ENCODE assay signal across 8 mouse cellular contexts in genomic region chr1:106717071-106717601, GRCm38 (mm10). TPM values are rescaled to one million over a fixed set of nuclear protein-coding genes. Genes with fewer than 3 reads are reported as not detected.
DNase-seq lines count a peak whose midpoint lies in the region; ATAC-seq and TF ChIP-seq lines count a peak whose summit lies in the region.

No protein-coding gene starts in this region.

- no peak overlapping the region for H3K9ac ChIP-seq in heart, adult 2 months (ENCODE audit: low read depth, low read length)

- TF ChIP-seq CTCF in heart, adult 2 months (IDR thresholded peaks at IDR 0.05), result peak; percentile 90
- peak; percentile 83; the same call in 1 of the 2 replicates for TF ChIP-seq CTCF in spleen, adult 2 months (IDR thresholded peaks at IDR 0.05; ENCODE audit: extremely low read depth, insufficient read depth, insufficient read length, insufficient replicate concordance)

- 29% methylated on average over 7 of the region's 7 CpGs for WGBS in heart, adult 2 months
- 30% methylated on average over 7 of the region's 7 CpGs for WGBS in spleen, adult 2 months

- no peaks in the 10 kb centered on the region for H3K27me3 ChIP-seq in heart, adult 2 months (ENCODE audit: control insufficient read depth, insufficient read depth, low read length)
- no peaks in the 10 kb centered on the region for H3K27me3 ChIP-seq in spleen, adult 2 months (ENCODE audit: control insufficient read depth, insufficient read depth, low read length)

- no peaks in the 10 kb centered on the region for H3K36me3 ChIP-seq in heart, adult 2 months (ENCODE audit: control insufficient read depth, insufficient read depth, low read length)
- no peaks in the 10 kb centered on the region for H3K36me3 ChIP-seq in spleen, adult 2 months (ENCODE audit: control insufficient read depth, insufficient read depth, low read length)

- no peak for ATAC-seq in megakaryocyte-erythroid progenitor cell, adult 5-6 weeks (replicated peaks; ENCODE audit: low FRiP score, low TSS enrichment, poor library complexity, severe bottlenecking)

- H3K4me1 ChIP-seq in heart, adult 2 months (ENCODE audit: control insufficient read depth, insufficient read depth, low read length), result peaks cover 2% of the 10 kb centered on the region; the same call in 1 of the 2 replicates
- peaks cover 3% of the 10 kb centered on the region; the same call in 1 of the 2 replicates for H3K4me1 ChIP-seq in spleen, adult 2 months (ENCODE audit: control insufficient read depth, insufficient read depth, insufficient read length)

- peak; percentile 75 to 79 for DNase-seq in B cell, adult 2 months
- DNase-seq in MN1 (ENCODE audit: low spot score), result peak; percentile 73
- DNase-seq in cerebellum, postnatal 4 days (ENCODE audit: low spot score in 2 of 2), result peak; percentile 66 to 81
- DNase-seq in heart, adult 2 months, result peak; percentile 71 to 82
- DNase-seq in layer of hippocampus, adult 18-20 months (ENCODE audit: low spot score in 2 of 2), result peak; percentile 55 to 83
- peak; percentile 70 for DNase-seq in lung, postnatal 25 days (ENCODE audit: low spot score)
- DNase-seq in spleen, adult 2 months (ENCODE audit: low read depth in 1 of 2, low spot score in 2 of 2), result peak; percentile 39 to 75

- no peak overlapping the region for H3K27ac ChIP-seq in heart, adult 2 months
- no peak overlapping the region for H3K27ac ChIP-seq in spleen, adult 2 months (ENCODE audit: insufficient read depth, low read length)

- no peaks in the 10 kb centered on the region for H3K79me2 ChIP-seq in heart, adult 2 months (replicated peaks; ENCODE audit: control insufficient read depth, insufficient read depth, low read length)

- no peak overlapping the region for H3K4me3 ChIP-seq in heart, adult 2 months
- H3K4me3 ChIP-seq in spleen, adult 2 months (ENCODE audit: extremely low read depth, insufficient read depth, insufficient read length), result no peak overlapping the region

- TF ChIP-seq POLR2A in heart, adult 2 months (IDR thresholded peaks at IDR 0.05; ENCODE audit: insufficient read depth, low read depth, low read length), result no peak
- TF ChIP-seq POLR2A in spleen, adult 2 months (IDR thresholded peaks at IDR 0.05; ENCODE audit: low read depth, low read length), result no peak

- intact Hi-C loops in heart, adult 2 months (cut with DNase I), result loop anchor here (1.0 kb wide), 4 partner anchors 89 to 292 kb away; no protein-coding TSS in a partner anchor

- TF ChIP-seq EP300 in heart, adult 2 months (IDR thresholded peaks at IDR 0.05; ENCODE audit: insufficient read depth, low read depth, low read length), result peak; percentile 71; the same call in 1 of the 2 replicates

RNA-seq across cellular contexts. Expression of gene Bcl2, which starts 3.1 kb away (rescaled TPM):
- total RNA-seq in heart, adult 2 months (2021), result 1 to 10 TPM; 3.5 to 5.0 TPM
- polyA plus RNA-seq in heart, adult 2 months (2012; rRNA removed), result 1.3 and 1.9 TPM in 2 replicates
- 1 to 10 TPM; 8.6 to 9.0 TPM for total RNA-seq in layer of hippocampus, adult 18-20 months (2021)
- 10.6 and 16.7 TPM in 2 replicates for polyA plus RNA-seq in spleen, adult 2 months (2012; rRNA removed)
- 4.8 and 15.0 TPM in 2 replicates for total RNA-seq in megakaryocyte-erythroid progenitor cell, adult 5-6 weeks (2014; fragmentation: Nextera tagmentation)
- total RNA-seq in megakaryocyte-erythroid progenitor cell, adult 5-6 weeks (2017), result 12.1 and 14.5 TPM in 2 replicates

RNA-seq across cellular contexts. Expression of gene Kdsr, which starts 42.4 kb away (rescaled TPM):
- 1 to 10 TPM; 5.9 to 6.2 TPM for total RNA-seq in heart, adult 2 months (2021)
- polyA plus RNA-seq in heart, adult 2 months (2012; rRNA removed), result 2.6 and 3.1 TPM in 2 replicates
- total RNA-seq in layer of hippocampus, adult 18-20 months (2021), result 10 to 100 TPM; 29.1 TPM
- 5.2 and 7.3 TPM in 2 replicates for polyA plus RNA-seq in spleen, adult 2 months (2012; rRNA removed)
- total RNA-seq in megakaryocyte-erythroid progenitor cell, adult 5-6 weeks (2014; fragmentation: Nextera tagmentation), result 9.4 and 10.2 TPM in 2 replicates
- 31.7 and 35.8 TPM in 2 replicates for total RNA-seq in megakaryocyte-erythroid progenitor cell, adult 5-6 weeks (2017)
